Mouse (Mus musculus) cerebellum, adult 11-12 months (tissue): ENCODE measurements at regions not wholly inside any gene's neighbourhood (a gene's known extent, or its start where the extent isn't known, plus 50 kb on each side); places are given as distances from the start of the nearest gene placed in this dataset.

Source experiments
- DNase-seq: peaks from one replicate; pipeline ENCODE4 v3.0.0; 2022

GRCm38 (mm10) chr3:123754011-123754610, 63.5 kb upstream of the Ndst3 start:
- DNase-seq, result no peak

- DNase-seq, result no peak
These were observed 64.3 kb upstream of the Ndst3 start for GRCm38 (mm10) chr3:123754927-123755326.

GRCm38 (mm10) chr3:123765911-123766556, 75.4 kb upstream of the Ndst3 start:
- DNase-seq, result no peak

GRCm38 (mm10) chr3:123766557-123766913, 75.9 kb upstream of the Ndst3 start:
- no peak for DNase-seq

GRCm38 (mm10) chr3:123780507-123780906, 89.9 kb upstream of the Ndst3 start:
- peak; percentile 9 for DNase-seq

- DNase-seq, result no peak
These were observed 90.9 kb upstream of the Ndst3 start for GRCm38 (mm10) chr3:123781581-123781980.

GRCm38 (mm10) chr3:123784127-123784526, 93.5 kb upstream of the Ndst3 start:
- no peak for DNase-seq

- DNase-seq, result no peak
These were observed 103.4 kb upstream of the Ndst3 start for GRCm38 (mm10) chr3:123794011-123794410.

- no peak for DNase-seq
These were observed 114.7 kb upstream of the Ndst3 start for GRCm38 (mm10) chr3:123805338-123805737.

- no peak for DNase-seq
These were observed 115.4 kb upstream of the Ndst3 start for GRCm38 (mm10) chr3:123806050-123806449.

GRCm38 (mm10) chr3:123806546-123806945, 115.9 kb upstream of the Ndst3 start:
- no peak for DNase-seq

GRCm38 (mm10) chr3:123810018-123810942, 119.6 kb upstream of the Ndst3 start:
- no peak for DNase-seq

GRCm38 (mm10) chr3:123810943-123811499, 120.4 kb upstream of the Ndst3 start:
- no peak for DNase-seq

- DNase-seq, result peak; percentile 75
These were observed 138.1 kb upstream of the Ndst3 start for GRCm38 (mm10) chr3:123828790-123829189.

GRCm38 (mm10) chr3:123838385-123839170, 147.9 kb upstream of the Ndst3 start:
- DNase-seq, result peak; percentile 81

GRCm38 (mm10) chr3:123846554-123846953, 155.9 kb upstream of the Ndst3 start:
- no peak for DNase-seq

GRCm38 (mm10) chr3:123848663-123849062, 158.0 kb upstream of the Ndst3 start:
- no peak for DNase-seq

- no peak for DNase-seq
These were observed 162.2 kb upstream of the Ndst3 start for GRCm38 (mm10) chr3:123852889-123853288.

GRCm38 (mm10) chr3:123873709-123874108, 183.1 kb upstream of the Ndst3 start:
- DNase-seq, result no peak

- DNase-seq, result peak; percentile 32
These were observed 203.0 kb upstream of the Ndst3 start for GRCm38 (mm10) chr3:123893691-123894090.

- DNase-seq, result peak; percentile 18
These were observed 215.5 kb upstream of the Ndst3 start for GRCm38 (mm10) chr3:123905928-123906721.

GRCm38 (mm10) chr3:123918140-123918539, 227.5 kb upstream of the Ndst3 start:
- no peak for DNase-seq
